Mouse (Mus musculus) embryonic facial prominence, embryonic 12.5 days (tissue): ENCODE data around the gene Elfn2. TPM values are rescaled to one million over a fixed set of nuclear protein-coding genes. Genes with fewer than 3 reads are reported as not detected.

ENCODE experiments used
- ATAC-seq: fragments of 200-750 bp; cut with Nextera tagmentation; 2 replicates; pipeline ENCODE4 v1.8.0; 2017; ENCODE audit not compliant: insufficient number of reproducible peaks, insufficient read depth, low FRiP score, low TSS enrichment
- H3K27ac ChIP-seq: fragments of 300-500 bp; sonication (generic); 2 replicates; pipeline ENCODE4 v1.5.1; 2016; ENCODE audit warnings: mild to moderate bottlenecking
- H3K27me3 ChIP-seq: fragments of 300-500 bp; sonication (generic); 2 replicates; pipeline ENCODE4 v1.6.1; 2016; ENCODE audit warnings: mild to moderate bottlenecking, moderate library complexity
- H3K36me3 ChIP-seq: fragments of 300-500 bp; sonication (generic); 2 replicates; pipeline ENCODE4 v1.6.1; 2016; ENCODE audit warnings: mild to moderate bottlenecking
- H3K4me1 ChIP-seq: fragments of 300-500 bp; sonication (generic); 2 replicates; pipeline ENCODE4 v1.6.1; 2016
- H3K4me2 ChIP-seq: fragments of 300-500 bp; sonication (generic); replicated peaks from 2 replicates; pipeline ENCODE4 v1.6.1; 2016; ENCODE audit warnings: mild to moderate bottlenecking, moderate library complexity
- H3K4me3 ChIP-seq: fragments of 300-500 bp; sonication (generic); 2 replicates; pipeline ENCODE4 v1.5.1; 2016; ENCODE audit warnings: mild to moderate bottlenecking
- H3K9ac ChIP-seq: fragments of 300-500 bp; sonication (generic); 2 replicates; pipeline ENCODE4 v1.6.1; 2016; ENCODE audit warnings: mild to moderate bottlenecking, moderate library complexity
- H3K9me3 ChIP-seq: fragments of 300-500 bp; sonication (generic); 2 replicates; pipeline ENCODE4 v1.6.1; 2016; ENCODE audit warnings: mild to moderate bottlenecking, moderate library complexity
- WGBS: fragments of 180-500 bp; shearing (Covaris S2); methylation state at CpG from one replicate; pipeline ENCODE4 v1.1.7; 2016; 5-methylcytosine and 5-hydroxymethylcytosine counted together
- polyA plus RNA-seq: library from polyadenylated mRNA; unstranded; fragments of >200 nt; fragmentation: Nextera tagmentation; extraction: Ambion mirVana; gene quantifications from 2 replicates; pipeline ENCODE4 v1.2.1, GENCODE M21; 2016

The Elfn2 gene
- polyA plus RNA-seq, 1 experiment from 2014 or later = 0.06 TPM

- no peak overlapping the region for H3K27ac ChIP-seq
- no peaks in the 10 kb centered on the region for H3K36me3 ChIP-seq
- 53% methylated on average over 3 of the region's 3 CpGs for WGBS
- H3K4me2 ChIP-seq = no peak overlapping the region
- ATAC-seq = no peak
- no peaks in the 10 kb centered on the region for H3K27me3 ChIP-seq
- no peaks in the 10 kb centered on the region for H3K4me1 ChIP-seq
- no peaks in the 10 kb centered on the region for H3K9me3 ChIP-seq
- H3K9ac ChIP-seq = no peak overlapping the region
- H3K4me3 ChIP-seq = no peak overlapping the region
These were observed 19.1 kb downstream of the Elfn2 start for GRCm38 (mm10) chr15:78699513-78699912.

DNA sequence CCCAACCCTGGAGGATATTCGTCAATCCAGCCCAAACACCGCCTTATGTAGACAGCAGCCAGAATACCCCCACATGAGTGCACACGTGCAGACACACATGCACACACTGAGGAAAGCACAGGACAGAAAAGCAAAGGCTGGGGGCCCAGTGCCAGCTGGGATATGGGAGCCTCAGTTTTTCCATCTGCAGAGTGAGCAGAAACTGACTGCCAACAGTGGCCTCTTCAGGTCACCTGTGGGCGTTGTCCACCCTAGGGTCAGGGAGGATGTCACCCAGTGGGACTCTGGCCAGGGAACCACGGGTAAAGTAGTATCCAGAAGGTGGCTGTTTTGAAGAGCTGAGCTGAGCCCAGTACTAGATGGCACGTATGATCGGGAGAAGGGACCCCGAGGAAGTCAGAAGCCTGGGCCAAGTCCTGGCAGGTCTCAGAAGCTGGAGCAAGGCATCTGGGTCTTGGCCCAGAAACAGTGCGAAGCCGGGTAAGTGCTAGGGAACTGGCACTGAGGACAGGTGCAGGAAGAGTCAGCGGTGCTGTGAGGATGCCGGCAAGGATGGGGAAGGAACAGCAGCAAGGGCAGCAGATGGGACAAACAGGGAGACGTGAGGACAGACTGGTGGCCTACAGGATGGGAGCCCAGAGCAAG is 20.0 kb downstream of the Elfn2 start:
- Histone ChIP-seq H3K36me3 (no peaks in the 10 kb centered on the region), H3K4me2 (no peak overlapping the region), H3K9me3 (no peaks in the 10 kb centered on the region), H3K27me3 (no peaks in the 10 kb centered on the region), H3K4me1 (no peaks in the 10 kb centered on the region), H3K4me3 (no peak overlapping the region), H3K27ac (no peak overlapping the region), H3K9ac (no peak overlapping the region)
- WGBS = 79% methylated on average over 13 of the region's 13 CpGs
- no peak for ATAC-seq

- ATAC-seq = no peak
- Histone ChIP-seq H3K9me3 (no peaks in the 10 kb centered on the region), H3K27ac (no peak overlapping the region), H3K36me3 (no peaks in the 10 kb centered on the region), H3K4me3 (no peak overlapping the region), H3K9ac (no peak overlapping the region), H3K27me3 (no peaks in the 10 kb centered on the region), H3K4me1 (no peaks in the 10 kb centered on the region), H3K4me2 (no peak overlapping the region)
- WGBS = 26% methylated on average over 5 of the region's 5 CpGs
These were observed 20.5 kb downstream of the Elfn2 start for GRCm38 (mm10) chr15:78698084-78698483.

GRCm38 (mm10) chr15:78695745-78696144 is 22.8 kb downstream of the Elfn2 start:
- no peaks in the 10 kb centered on the region for H3K9me3 ChIP-seq
- ATAC-seq = no peak
- whole genome bisulfite sequencing = 22% methylated on average over 5 of the region's 5 CpGs
- H3K9ac ChIP-seq = no peak overlapping the region
- H3K4me1 ChIP-seq = no peaks in the 10 kb centered on the region
- no peak overlapping the region for H3K27ac ChIP-seq
- no peak overlapping the region for H3K4me2 ChIP-seq
- H3K27me3 ChIP-seq = no peaks in the 10 kb centered on the region
- no peak overlapping the region for H3K4me3 ChIP-seq
- no peaks in the 10 kb centered on the region for H3K36me3 ChIP-seq

- no peak for ATAC-seq
- no peaks in the 10 kb centered on the region for H3K4me1 ChIP-seq
- no peaks in the 10 kb centered on the region for H3K36me3 ChIP-seq
- no peak overlapping the region for H3K4me3 ChIP-seq
- H3K4me2 ChIP-seq = no peak overlapping the region
- no peaks in the 10 kb centered on the region for H3K27me3 ChIP-seq
- no peak overlapping the region for H3K9ac ChIP-seq
- WGBS = 67% methylated on average over 8 of the region's 8 CpGs
- H3K27ac ChIP-seq = no peak overlapping the region
- no peaks in the 10 kb centered on the region for H3K9me3 ChIP-seq
These were observed 26.1 kb downstream of the Elfn2 start for GRCm38 (mm10) chr15:78692505-78692904.

GRCm38 (mm10) chr15:78690716-78691115 is 27.9 kb downstream of the Elfn2 start:
- Histone ChIP-seq H3K4me2 (no peak overlapping the region), H3K9me3 (no peaks in the 10 kb centered on the region), H3K4me1 (no peaks in the 10 kb centered on the region), H3K27me3 (0 out of 2 replicates have a peak, but pooled peaks cover 3% of the 10 kb centered on the region), H3K27ac (no peak overlapping the region), H3K9ac (no peak overlapping the region), H3K36me3 (no peaks in the 10 kb centered on the region), H3K4me3 (no peak overlapping the region)
- ATAC-seq = no peak
- 79% methylated on average over 2 of the region's 2 CpGs for WGBS

GRCm38 (mm10) chr15:78686910-78687309 is 31.7 kb downstream of the Elfn2 start:
- H3K27me3 ChIP-seq = peaks cover 9% of the 10 kb centered on the region; the same call in 1 of the 2 replicates
- peaks cover 19% of the 10 kb centered on the region; the same call in 1 of the 2 replicates for H3K4me1 ChIP-seq
- H3K9me3 ChIP-seq = no peaks in the 10 kb centered on the region
- H3K9ac ChIP-seq = no peak overlapping the region
- no peak overlapping the region for H3K4me3 ChIP-seq
- H3K36me3 ChIP-seq = no peaks in the 10 kb centered on the region
- H3K4me2 ChIP-seq = no peak overlapping the region
- WGBS = 68% methylated on average over 7 of the region's 7 CpGs
- no peak overlapping the region for H3K27ac ChIP-seq
- no peak for ATAC-seq

- ATAC-seq = no peak
- WGBS = 8% methylated on average over 9 of the region's 9 CpGs
- no peak overlapping the region for H3K4me3 ChIP-seq
- peak overlapping the region; percentile 10 for H3K4me2 ChIP-seq
- no peaks in the 10 kb centered on the region for H3K9me3 ChIP-seq
- peak overlapping the region; percentile 35; the same call in 1 of the 2 replicates for H3K9ac ChIP-seq
- peaks cover 23% of the 10 kb centered on the region; the same call in 1 of the 2 replicates for H3K4me1 ChIP-seq
- no peak overlapping the region for H3K27ac ChIP-seq
- H3K36me3 ChIP-seq = no peaks in the 10 kb centered on the region
- H3K27me3 ChIP-seq = peaks cover 9% of the 10 kb centered on the region; the same call in 1 of the 2 replicates
These were observed 34.5 kb downstream of the Elfn2 start for GRCm38 (mm10) chr15:78684111-78684510.

DNA sequence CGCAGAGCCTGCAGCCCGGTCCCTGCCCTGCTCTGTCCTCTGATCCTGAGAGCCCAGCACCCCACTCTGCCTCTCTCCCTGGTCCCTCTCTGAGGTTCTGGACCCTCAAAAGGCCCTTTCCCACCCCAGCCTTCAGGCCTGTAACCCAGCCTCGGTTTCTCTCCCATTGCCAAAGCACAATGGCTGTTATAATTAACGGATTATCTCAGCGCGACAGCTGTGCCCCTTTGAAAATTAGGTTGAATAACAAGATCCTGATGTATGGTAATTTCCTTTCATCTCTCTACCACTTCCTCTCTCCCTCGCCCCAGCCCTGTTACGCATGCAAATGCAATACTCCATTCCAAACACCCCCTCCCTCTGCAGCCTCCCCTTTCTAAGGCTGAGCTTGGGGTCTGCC is 35.1 kb downstream of the Elfn2 start:
- peak overlapping the region; percentile 35; the same call in 1 of the 2 replicates for H3K9ac ChIP-seq
- H3K27ac ChIP-seq = no peak overlapping the region
- no peak for ATAC-seq
- peaks cover 9% of the 10 kb centered on the region; the same call in 1 of the 2 replicates for H3K27me3 ChIP-seq
- 20% methylated on average over 8 of the region's 8 CpGs for WGBS
- peak overlapping the region; percentile 10 for H3K4me2 ChIP-seq
- H3K4me3 ChIP-seq = no peak overlapping the region
- H3K9me3 ChIP-seq = no peaks in the 10 kb centered on the region
- no peaks in the 10 kb centered on the region for H3K36me3 ChIP-seq
- peaks cover 23% of the 10 kb centered on the region; the same call in 1 of the 2 replicates for H3K4me1 ChIP-seq

- Histone ChIP-seq H3K27me3 (peaks cover 16% of the 10 kb centered on the region), H3K9ac (no peak overlapping the region), H3K36me3 (no peaks in the 10 kb centered on the region), H3K4me2 (no peak overlapping the region), H3K4me1 (peaks cover 23% of the 10 kb centered on the region; the same call in 1 of the 2 replicates), H3K27ac (no peak overlapping the region), H3K9me3 (no peaks in the 10 kb centered on the region), H3K4me3 (no peak overlapping the region)
- WGBS = 56% methylated on average over 8 of the region's 8 CpGs
- no peak for ATAC-seq
These were observed 36.8 kb downstream of the Elfn2 start for GRCm38 (mm10) chr15:78681781-78682180.

DNA sequence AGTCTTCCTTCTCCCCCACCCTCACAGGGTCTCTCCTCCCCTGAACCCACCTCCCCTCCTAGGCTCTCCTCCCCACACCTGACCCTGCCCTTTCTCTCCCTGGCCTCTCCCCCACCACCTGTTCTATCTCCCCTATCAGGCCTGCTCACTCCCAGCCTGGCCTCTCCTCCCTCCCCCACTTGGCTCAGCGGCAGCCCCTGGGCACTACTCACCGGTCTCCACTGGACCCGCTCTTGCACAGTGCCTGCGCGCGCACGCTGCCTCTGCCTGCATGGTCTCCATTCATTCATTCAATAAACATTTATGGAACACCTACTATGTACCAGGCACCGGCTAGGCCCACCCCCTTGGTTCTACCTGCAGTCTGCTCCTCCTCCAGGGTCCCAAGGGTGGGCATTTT is 37.3 kb downstream of the Elfn2 start:
- 88% methylated on average over 8 of the region's 8 CpGs for WGBS
- Histone ChIP-seq H3K27ac (no peak overlapping the region), H3K4me3 (no peak overlapping the region), H3K4me2 (no peak overlapping the region), H3K36me3 (no peaks in the 10 kb centered on the region), H3K9me3 (no peaks in the 10 kb centered on the region), H3K9ac (no peak overlapping the region), H3K27me3 (peaks cover 15% of the 10 kb centered on the region), H3K4me1 (peaks cover 23% of the 10 kb centered on the region; the same call in 1 of the 2 replicates)
- no peak for ATAC-seq

DNA sequence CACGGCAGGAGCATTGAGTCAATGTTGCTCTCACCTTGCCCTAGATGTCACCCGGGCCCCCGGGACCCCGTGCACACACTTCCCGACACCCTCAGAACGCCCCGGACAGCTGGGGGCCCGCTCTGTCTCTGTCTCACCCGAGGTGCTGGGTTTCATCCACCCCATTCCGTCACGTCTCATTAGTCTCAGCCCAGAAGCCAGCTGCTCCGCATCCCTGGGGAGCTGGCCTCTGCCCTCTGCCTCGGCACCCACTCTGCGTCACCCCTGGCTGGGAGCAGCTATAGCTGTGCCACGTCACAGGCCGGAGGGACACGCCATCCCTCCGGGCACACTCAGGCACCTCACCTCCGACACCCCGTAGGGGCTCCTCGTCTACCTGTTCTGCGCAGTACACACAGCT is 38.3 kb downstream of the Elfn2 start:
- Histone ChIP-seq H3K27me3 (peaks cover 20% of the 10 kb centered on the region), H3K4me2 (no peak overlapping the region), H3K27ac (no peak overlapping the region), H3K4me3 (no peak overlapping the region), H3K36me3 (no peaks in the 10 kb centered on the region), H3K9me3 (no peaks in the 10 kb centered on the region), H3K9ac (no peak overlapping the region), H3K4me1 (peaks cover 24% of the 10 kb centered on the region; the same call in 1 of the 2 replicates)
- ATAC-seq = no peak
- WGBS = 70% methylated on average over 22 of the region's 22 CpGs
